Mouse (Mus musculus) stomach, embryonic 14.5 days (tissue): Measurements from ENCODE around the gene Stk40. TPM values are rescaled to one million over a fixed set of nuclear protein-coding genes. Genes with fewer than 3 reads are reported as not detected.
"Not testable (repeated sequence)": the region's sequence is repeated elsewhere in the genome, so short reads cannot be mapped to it uniquely, and the experiment has no call there.

ENCODE experiments used
- ATAC-seq: fragments of 200-750 bp; cut with Nextera tagmentation; 2 replicates; pipeline ENCODE4 v1.8.0; 2017; ENCODE audit warnings: low read depth, moderate TSS enrichment; ENCODE audit not compliant: insufficient number of reproducible peaks, insufficient read depth, low FRiP score
- H3K27ac ChIP-seq: fragments of 300-500 bp; sonication (generic); 2 replicates; pipeline ENCODE4 v1.5.1; 2014; ENCODE audit warnings: mild to moderate bottlenecking, low read length, moderate library complexity, mixed read lengths
- H3K27me3 ChIP-seq: fragments of 300-500 bp; sonication (generic); 2 replicates; pipeline ENCODE4 v1.6.1; 2014; ENCODE audit warnings: low read length, control low read depth, mixed read lengths; ENCODE audit not compliant: control insufficient read depth, insufficient read depth
- H3K36me3 ChIP-seq: fragments of 300-500 bp; sonication (generic); 2 replicates; pipeline ENCODE4 v1.6.1; 2014; ENCODE audit warnings: mild to moderate bottlenecking, control low read depth, low read length, moderate library complexity, mixed read lengths; ENCODE audit not compliant: control insufficient read depth, insufficient read depth
- H3K4me1 ChIP-seq: fragments of 300-500 bp; sonication (generic); 2 replicates; pipeline ENCODE4 v1.6.1; 2014; ENCODE audit warnings: low read length, control low read depth, mixed read lengths; ENCODE audit not compliant: control insufficient read depth, insufficient read depth
- H3K4me2 ChIP-seq: fragments of 300-500 bp; sonication (generic); replicated peaks from 2 replicates; pipeline ENCODE4 v1.6.1; 2014; ENCODE audit warnings: low read depth, low read length, control low read depth
- H3K4me3 ChIP-seq: fragments of 300-500 bp; sonication (generic); 2 replicates; pipeline ENCODE4 v1.5.1; 2014; ENCODE audit warnings: low read depth, low read length, control low read depth
- H3K9ac ChIP-seq: fragments of 300-500 bp; sonication (generic); replicated peaks from 2 replicates; pipeline ENCODE4 v1.6.1; 2014; ENCODE audit warnings: low read depth, mild to moderate bottlenecking, control low read depth, low read length, moderate library complexity, mixed read lengths
- H3K9me3 ChIP-seq: fragments of 300-500 bp; sonication (generic); 2 replicates; pipeline ENCODE4 v1.6.1; 2016; ENCODE audit warnings: low read depth, low read length, control low read depth; ENCODE audit not compliant: control insufficient read depth
- WGBS: fragments of 180-500 bp; shearing (Covaris S2); extraction: QIAGEN DNeasy Blood & Tissue Kit; methylation state at CpG from one replicate; pipeline ENCODE4 v1.1.7; 2014; 5-methylcytosine and 5-hydroxymethylcytosine counted together
- polyA plus RNA-seq: library from polyadenylated mRNA; unstranded; fragments of >200 nt; fragmentation: Nextera tagmentation; extraction: Ambion mirVana; gene quantifications from 2 replicates; pipeline ENCODE4 v1.2.1, GENCODE M21; 2014

Gene Stk40
- polyA plus RNA-seq, 1 experiment from 2014 or later = 20.0 TPM

DNA sequence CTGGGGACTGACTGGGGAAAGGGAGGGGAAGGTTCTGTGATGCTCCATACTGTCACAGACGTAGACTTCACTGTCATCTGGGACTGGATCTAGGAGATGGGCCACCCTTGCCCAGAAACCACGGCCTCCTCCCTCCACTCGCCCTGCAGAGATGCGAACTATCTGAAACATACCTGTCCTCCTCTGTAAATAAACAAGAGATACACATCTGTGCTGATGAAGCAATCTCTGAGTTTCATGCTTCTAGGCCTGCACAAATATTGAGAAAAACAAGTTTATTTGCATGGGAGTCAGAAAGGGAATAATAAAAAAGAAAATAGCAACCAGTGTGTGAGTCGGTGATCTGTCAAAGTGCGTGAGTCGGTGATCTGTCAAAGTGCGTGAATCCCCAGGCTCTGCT is 11.9 kb upstream of the Stk40 start:
- H3K4me3 ChIP-seq = no peak overlapping the region
- no peak for ATAC-seq
- H3K27me3 ChIP-seq = no peaks in the 10 kb centered on the region
- H3K4me1 ChIP-seq = no peaks in the 10 kb centered on the region
- H3K27ac ChIP-seq = no peak overlapping the region
- no peaks in the 10 kb centered on the region for H3K9me3 ChIP-seq
- 78% methylated on average over 8 of the region's 8 CpGs for WGBS
- no peaks in the 10 kb centered on the region for H3K36me3 ChIP-seq
- H3K9ac ChIP-seq = no peak overlapping the region
- H3K4me2 ChIP-seq = no peak overlapping the region

- ATAC-seq, H3K9ac ChIP-seq, H3K4me3 ChIP-seq, H3K27me3 ChIP-seq, H3K36me3 ChIP-seq, H3K9me3 ChIP-seq, H3K4me2 ChIP-seq, H3K4me1 ChIP-seq, H3K27ac ChIP-seq: not testable (repeated sequence)
- WGBS = 57% methylated on average over 14 of the region's 14 CpGs
Observed at GRCm38 (mm10) chr4:126095622-126096430, 7.9 kb upstream of the Stk40 start.

GRCm38 (mm10) chr4:126096464-126097111 is 7.2 kb upstream of the Stk40 start, which contains the start of gene Lsm10:
Lsm10 (plus strand) TSS chr4:126096623.
- 3% methylated on average over 36 of the region's 37 CpGs for WGBS
- Histone ChIP-seq H3K4me2 (peak within 1 kb of the TSS; percentile 57), H3K9me3 (no peaks in the 10 kb centered on the region), H3K4me3 (peak within 1 kb of the TSS; percentile 53), H3K27ac (peak within 1 kb of the TSS; percentile 35; the same call in 1 of the 2 replicates), H3K27me3 (no peaks in the 10 kb centered on the region), H3K9ac (peak within 1 kb of the TSS; percentile 37; the same call in 1 of the 2 replicates), H3K4me1 (0 out of 2 replicates have a peak, but pooled peaks cover 9% of the 10 kb centered on the region), H3K36me3 (no peaks in the 10 kb centered on the region)
- peak; percentile 98 for ATAC-seq

- 93% methylated on average over 20 of the region's 20 CpGs for WGBS
- ATAC-seq = no peak
- no peaks in the 10 kb centered on the region for H3K36me3 ChIP-seq
Observed at GRCm38 (mm10) chr4:126097711-126098253, 6.0 kb upstream of the Stk40 start.

DNA sequence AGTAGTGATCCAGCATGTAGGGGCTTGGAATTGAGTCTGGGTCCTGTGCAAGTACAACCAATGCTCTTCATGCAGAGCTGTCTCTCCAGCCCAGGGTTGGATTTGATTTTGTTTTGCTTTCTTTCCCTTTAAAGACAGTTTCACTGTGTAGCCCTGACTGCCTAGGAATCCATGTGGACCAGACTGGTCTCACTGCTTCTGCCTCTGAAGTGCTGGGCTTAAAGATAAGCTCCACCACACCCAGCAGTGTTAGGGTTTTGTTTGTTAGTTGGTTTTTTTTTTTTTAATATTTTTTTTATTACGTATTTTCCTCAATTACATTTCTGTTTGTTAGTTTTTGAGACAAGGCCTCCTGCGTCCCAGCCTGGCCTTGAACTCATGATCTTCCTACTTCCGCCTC is 4.4 kb upstream of the Stk40 start:
- Histone ChIP-seq H3K4me2 (no peak overlapping the region), H3K4me3 (no peak overlapping the region), H3K4me1 (peaks cover 15% of the 10 kb centered on the region; the same call in 1 of the 2 replicates), H3K9ac (no peak overlapping the region), H3K27ac (no peak overlapping the region), H3K9me3 (no peaks in the 10 kb centered on the region), H3K36me3 (no peaks in the 10 kb centered on the region), H3K27me3 (no peaks in the 10 kb centered on the region)
- WGBS = 89% methylated on average over 3 of the region's 3 CpGs
- ATAC-seq = no peak

More at GRCm38 (mm10) chr4:126097711-126098253, 6.0 kb upstream of the Stk40 start:
- H3K4me2 ChIP-seq = peak overlapping the region; percentile 57; the same call in 1 of the 2 replicates
- no peak overlapping the region for H3K27ac ChIP-seq
- H3K27me3 ChIP-seq = no peaks in the 10 kb centered on the region
- no peak overlapping the region for H3K4me3 ChIP-seq
- H3K4me1 ChIP-seq = peaks cover 10% of the 10 kb centered on the region; the same call in 1 of the 2 replicates
- no peaks in the 10 kb centered on the region for H3K9me3 ChIP-seq
- H3K9ac ChIP-seq = no peak overlapping the region

DNA sequence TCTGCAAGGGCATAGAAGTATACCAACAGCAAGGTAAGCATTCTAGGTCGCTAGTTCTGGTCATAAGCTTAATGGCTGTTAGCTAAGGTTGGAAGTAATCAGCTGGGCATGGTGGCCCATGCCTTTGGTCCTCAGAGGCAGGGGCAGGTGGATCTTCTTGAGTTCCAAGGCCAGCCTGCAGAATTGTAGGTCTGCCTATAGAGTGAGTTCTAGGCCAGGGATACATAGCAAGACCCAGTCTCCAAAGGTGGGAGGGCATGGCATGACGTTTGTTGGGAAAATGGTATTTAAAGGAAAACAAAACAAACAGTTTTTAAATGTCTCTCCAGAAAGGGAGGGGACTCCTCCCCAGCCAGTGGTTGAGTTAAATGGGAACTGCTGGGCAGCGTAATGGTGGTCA is 3.0 kb upstream of the Stk40 start:
- H3K27me3 ChIP-seq = no peaks in the 10 kb centered on the region
- H3K36me3 ChIP-seq = no peaks in the 10 kb centered on the region
- no peaks in the 10 kb centered on the region for H3K9me3 ChIP-seq
- no peak overlapping the region for H3K9ac ChIP-seq
- no peak overlapping the region for H3K4me2 ChIP-seq
- peaks cover 21% of the 10 kb centered on the region for H3K4me1 ChIP-seq
- no peak overlapping the region for H3K4me3 ChIP-seq
- no peak overlapping the region for H3K27ac ChIP-seq
- ATAC-seq = no peak
- WGBS = 92% methylated on average over 3 of the region's 3 CpGs

DNA sequence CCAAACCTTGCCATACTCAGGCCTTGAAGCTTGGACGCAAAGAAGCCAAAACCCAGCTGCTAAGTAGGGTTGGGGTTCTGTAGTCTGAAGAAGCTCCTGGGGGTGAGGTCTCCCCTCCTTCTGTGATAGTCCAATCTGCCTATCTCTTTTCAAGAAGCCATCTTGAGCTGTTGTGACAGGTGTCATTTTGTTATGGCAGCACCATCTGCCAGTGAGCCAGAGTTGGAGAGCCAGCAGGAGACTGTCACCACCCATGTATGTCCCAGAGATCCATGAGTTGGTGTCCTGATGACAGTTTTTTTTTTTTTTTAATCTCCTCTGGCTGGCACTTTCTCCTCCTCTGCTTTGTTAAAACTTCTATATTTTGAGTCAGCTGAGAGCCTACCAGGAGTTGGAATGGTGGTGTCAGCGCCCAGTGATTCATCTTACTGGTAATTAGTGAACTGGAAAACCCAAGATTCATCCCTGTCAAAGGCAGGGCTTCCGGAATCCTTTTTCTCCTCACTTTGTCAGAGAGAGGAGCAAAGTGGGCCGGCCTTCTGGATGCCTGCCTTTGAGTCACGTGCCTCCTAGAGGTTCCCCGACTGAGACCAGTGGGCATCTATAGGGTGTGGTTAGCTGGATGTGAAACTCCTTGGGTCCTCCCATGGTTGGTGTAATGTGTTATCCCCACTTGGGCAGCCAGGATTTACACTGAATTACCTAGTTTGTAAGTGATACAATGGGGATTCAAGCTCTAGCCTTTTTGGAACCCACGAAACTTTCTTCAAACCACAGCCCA is 1.5 kb upstream of the Stk40 start:
- H3K36me3 ChIP-seq = no peaks in the 10 kb centered on the region
- 0 out of 2 replicates have a peak overlapping the region, but pooled peaks have one; percentile 94 for H3K4me3 ChIP-seq
- H3K27ac ChIP-seq = peak overlapping the region; percentile 87
- 0 out of 2 replicates have a peak overlapping the region, but pooled peaks have one; percentile 84 for H3K9ac ChIP-seq
- no peaks in the 10 kb centered on the region for H3K9me3 ChIP-seq
- WGBS = 42% methylated on average over 7 of the region's 7 CpGs
- H3K4me2 ChIP-seq = peak overlapping the region; percentile 81
- peaks cover 19% of the 10 kb centered on the region for H3K4me1 ChIP-seq
- no peak for ATAC-seq
- H3K27me3 ChIP-seq = no peaks in the 10 kb centered on the region
